Mouse (Mus musculus): ENCODE measurements around the gene Cbr4. TPM values are rescaled to one million over a fixed set of nuclear protein-coding genes. Genes with fewer than 3 reads are reported as not detected.

Cbr4 gene
- total RNA-seq (2015) (22.8 and 22.9 TPM in 2 replicates), total RNA-seq (2017) (48.4 and 65.7 TPM in 2 replicates)

- ATAC-seq (replicated peaks; ENCODE audit: poor library complexity) = peak; percentile 98
These were observed at the start of gene Cbr4 for GRCm38 (mm10) chr8:61487597-61488156. Cbr4 (plus strand) TSS chr8:61487734.

- ATAC-seq (replicated peaks; ENCODE audit: poor library complexity) = no peak
These were observed 44.5 kb upstream of the Cbr4 start for GRCm38 (mm10) chr8:61442988-61443387.

GRCm38 (mm10) chr8:61444358-61444757 is 43.2 kb upstream of the Cbr4 start:
- no peak for ATAC-seq (replicated peaks; ENCODE audit: poor library complexity)

GRCm38 (mm10) chr8:61446329-61446728 is 41.2 kb upstream of the Cbr4 start:
- no peak for ATAC-seq (replicated peaks; ENCODE audit: poor library complexity)

- no peak for ATAC-seq (replicated peaks; ENCODE audit: poor library complexity)
These were observed 39.4 kb upstream of the Cbr4 start for GRCm38 (mm10) chr8:61448100-61448499.

GRCm38 (mm10) chr8:61448881-61449280 is 38.7 kb upstream of the Cbr4 start:
- ATAC-seq (replicated peaks; ENCODE audit: poor library complexity) = 0 out of 2 replicates have a peak, but pooled peaks have one; percentile 17

- peak; percentile 76 for ATAC-seq (replicated peaks; ENCODE audit: poor library complexity)
These were observed 36.5 kb upstream of the Cbr4 start for GRCm38 (mm10) chr8:61450916-61451575.

GRCm38 (mm10) chr8:61451721-61452337 is 35.7 kb upstream of the Cbr4 start:
- no peak for ATAC-seq (replicated peaks; ENCODE audit: poor library complexity)

- ATAC-seq (replicated peaks; ENCODE audit: poor library complexity) = no peak
These were observed 27.8 kb upstream of the Cbr4 start for GRCm38 (mm10) chr8:61459763-61460162.

GRCm38 (mm10) chr8:61462221-61462620 is 25.3 kb upstream of the Cbr4 start:
- no peak for ATAC-seq (replicated peaks; ENCODE audit: poor library complexity)

- 0 out of 2 replicates have a peak, but pooled peaks have one; percentile 37 for ATAC-seq (replicated peaks; ENCODE audit: poor library complexity)
These were observed 23.1 kb upstream of the Cbr4 start for GRCm38 (mm10) chr8:61464393-61464792.

GRCm38 (mm10) chr8:61466696-61467552 is 20.6 kb upstream of the Cbr4 start:
- ATAC-seq (replicated peaks; ENCODE audit: poor library complexity) = no peak

GRCm38 (mm10) chr8:61467553-61467815 is 20.1 kb upstream of the Cbr4 start:
- ATAC-seq (replicated peaks; ENCODE audit: poor library complexity) = no peak

- ATAC-seq (replicated peaks; ENCODE audit: poor library complexity) = no peak
These were observed 17.3 kb upstream of the Cbr4 start for GRCm38 (mm10) chr8:61470213-61470612.

- ATAC-seq (replicated peaks; ENCODE audit: poor library complexity) = no peak
These were observed 12.3 kb upstream of the Cbr4 start for GRCm38 (mm10) chr8:61475251-61475673.

GRCm38 (mm10) chr8:61476160-61476559 is 11.4 kb upstream of the Cbr4 start:
- ATAC-seq (replicated peaks; ENCODE audit: poor library complexity) = no peak

- 0 out of 2 replicates have a peak, but pooled peaks have one; percentile 42 for ATAC-seq (replicated peaks; ENCODE audit: poor library complexity)
These were observed 9.4 kb upstream of the Cbr4 start for GRCm38 (mm10) chr8:61478150-61478549.

GRCm38 (mm10) chr8:61478793-61479192 is 8.7 kb upstream of the Cbr4 start:
- no peak for ATAC-seq (replicated peaks; ENCODE audit: poor library complexity)

- peak; percentile 97 for ATAC-seq (replicated peaks; ENCODE audit: poor library complexity)
These were observed 7.9 kb upstream of the Cbr4 start for GRCm38 (mm10) chr8:61479506-61480214.

GRCm38 (mm10) chr8:61480260-61480967 is 7.1 kb upstream of the Cbr4 start:
- no peak for ATAC-seq (replicated peaks; ENCODE audit: poor library complexity)
